Mouse (Mus musculus) spleen, adult 2 months (tissue): Measurements from ENCODE around the gene 2900026A02Rik.

Source experiments
- CTCF ChIP-seq: fragments of 200-500 bp; IDR thresholded peaks from 2 replicates; pipeline ENCODE4 v1.5.1; 2011; ENCODE audit warnings: mild to moderate bottlenecking, inconsistent platforms; ENCODE audit not compliant: insufficient read depth, insufficient read length, insufficient replicate concordance; ENCODE audit errors: extremely low read depth
- POLR2A ChIP-seq: fragments of 200-500 bp; IDR thresholded peaks from 2 replicates; pipeline ENCODE4 v1.6.1; 2011; ENCODE audit warnings: low read depth, low read length, inconsistent platforms

- no peak for TF ChIP-seq CTCF
- TF ChIP-seq POLR2A, result no peak
Observed at GRCm38 (mm10) chr5:113111336-113111735, 109.7 kb downstream of the 2900026A02Rik start.
